Mouse (Mus musculus): Measurements from ENCODE around the gene Gm49333. TPM values are rescaled to one million over a fixed set of nuclear protein-coding genes. Genes with fewer than 3 reads are reported as not detected.
"Not testable (repeated sequence)": the region's sequence is repeated elsewhere in the genome, so short reads cannot be mapped to it uniquely, and the experiment has no call there.

The Gm49333 gene
- total RNA-seq, 1 experiment from 2014 or later, result not detected

GRCm38 (mm10) chr16:20621191-20621990 lies 10.0 kb downstream of the Gm49333 start, which contains the start of gene Camk2n2:
Camk2n2 (minus strand) TSS chr16:20621287.
- peak; percentile 12 to 37; a peak in 1 of 4 replicates for ATAC-seq (replicated peaks in 1 of 2; ENCODE audit: insufficient read depth in 1 of 2, low FRiP score in 2 of 2, low TSS enrichment in 1 of 2, low read depth in 1 of 2, poor library complexity in 2 of 2, severe bottlenecking in 2 of 2)

- peak; percentile 51 to 58 for ATAC-seq (replicated peaks in 1 of 2; ENCODE audit: insufficient read depth in 1 of 2, low FRiP score in 2 of 2, low TSS enrichment in 1 of 2, low read depth in 1 of 2, poor library complexity in 2 of 2, severe bottlenecking in 2 of 2)
Measured at GRCm38 (mm10) chr16:20621991-20622685, 10.7 kb downstream of the Gm49333 start.

DNA sequence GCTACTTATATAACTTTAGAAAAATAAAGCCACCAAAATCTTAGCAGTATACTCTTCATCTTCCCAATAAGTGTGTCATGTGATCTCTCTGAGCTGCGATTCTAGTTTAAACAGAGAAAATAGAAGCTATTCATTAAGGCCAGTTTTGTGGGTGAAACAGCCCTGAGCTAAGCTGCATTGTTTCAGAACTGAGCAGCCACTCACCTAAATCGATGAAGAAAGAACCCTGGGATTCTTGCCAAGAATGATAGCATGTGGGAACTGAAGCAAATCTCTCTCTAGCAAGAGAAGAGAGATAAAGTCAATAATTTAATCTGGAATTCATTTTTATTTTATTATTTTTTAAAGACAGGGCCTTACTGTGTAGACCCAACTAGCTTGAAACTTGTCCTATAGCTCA lies 11.8 kb downstream of the Gm49333 start:
- no peak for ATAC-seq (replicated peaks in 1 of 2; ENCODE audit: insufficient read depth in 1 of 2, low FRiP score in 2 of 2, low TSS enrichment in 1 of 2, low read depth in 1 of 2, poor library complexity in 2 of 2, severe bottlenecking in 2 of 2)

DNA sequence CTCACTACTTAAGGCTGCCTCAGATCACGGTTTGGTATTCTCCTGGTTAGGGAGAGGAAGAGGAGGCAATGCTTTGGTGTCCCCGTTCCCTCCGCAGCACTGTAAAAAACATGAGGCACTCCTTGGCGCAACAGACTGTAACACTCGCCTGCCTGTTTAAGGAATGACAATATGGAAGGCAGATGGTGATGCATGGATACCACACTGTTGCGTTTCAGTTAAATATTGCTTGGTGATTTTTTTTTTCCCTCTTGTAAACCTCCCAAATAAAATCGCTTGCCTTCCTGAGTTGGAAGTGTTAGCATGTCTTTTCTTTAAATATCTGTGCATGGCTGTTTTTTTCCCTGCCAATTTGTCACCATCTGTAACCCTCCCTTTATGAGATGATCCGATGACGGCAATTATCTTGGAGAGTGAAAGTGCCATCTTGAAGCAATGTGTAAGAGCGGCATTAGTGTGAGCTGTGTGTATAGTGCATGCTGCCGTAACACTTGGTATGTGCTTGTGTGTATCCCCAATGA lies 17.5 kb downstream of the Gm49333 start:
- no peak for ATAC-seq (replicated peaks in 1 of 2; ENCODE audit: insufficient read depth in 1 of 2, low FRiP score in 2 of 2, low TSS enrichment in 1 of 2, low read depth in 1 of 2, poor library complexity in 2 of 2, severe bottlenecking in 2 of 2)

GRCm38 (mm10) chr16:20629731-20630634 lies 18.6 kb downstream of the Gm49333 start, which contains the start of gene Ece2:
Ece2 (plus strand) TSS chr16:20629828.
- ATAC-seq (replicated peaks in 1 of 2; ENCODE audit: insufficient read depth in 1 of 2, low FRiP score in 2 of 2, low TSS enrichment in 1 of 2, low read depth in 1 of 2, poor library complexity in 2 of 2, severe bottlenecking in 2 of 2), result peak; percentile 7 to 48; a peak in 2 of 4 replicates

- no peak for ATAC-seq (replicated peaks in 1 of 2; ENCODE audit: insufficient read depth in 1 of 2, low FRiP score in 2 of 2, low TSS enrichment in 1 of 2, low read depth in 1 of 2, poor library complexity in 2 of 2, severe bottlenecking in 2 of 2)
Measured at GRCm38 (mm10) chr16:20637410-20637809, 26.0 kb downstream of the Gm49333 start.

- no peak for ATAC-seq (replicated peaks in 1 of 2; ENCODE audit: insufficient read depth in 1 of 2, low FRiP score in 2 of 2, low TSS enrichment in 1 of 2, low read depth in 1 of 2, poor library complexity in 2 of 2, severe bottlenecking in 2 of 2)
Measured at GRCm38 (mm10) chr16:20638367-20638766, 27.0 kb downstream of the Gm49333 start.

GRCm38 (mm10) chr16:20642161-20642560 lies 30.8 kb downstream of the Gm49333 start:
- peak; percentile 70 to 72; a peak in 3 of 4 replicates for ATAC-seq (replicated peaks in 1 of 2; ENCODE audit: insufficient read depth in 1 of 2, low FRiP score in 2 of 2, low TSS enrichment in 1 of 2, low read depth in 1 of 2, poor library complexity in 2 of 2, severe bottlenecking in 2 of 2)

- ATAC-seq (replicated peaks in 1 of 2; ENCODE audit: insufficient read depth in 1 of 2, low FRiP score in 2 of 2, low TSS enrichment in 1 of 2, low read depth in 1 of 2, poor library complexity in 2 of 2, severe bottlenecking in 2 of 2), result no peak
Measured at GRCm38 (mm10) chr16:20643911-20644310, 32.5 kb downstream of the Gm49333 start.

DNA sequence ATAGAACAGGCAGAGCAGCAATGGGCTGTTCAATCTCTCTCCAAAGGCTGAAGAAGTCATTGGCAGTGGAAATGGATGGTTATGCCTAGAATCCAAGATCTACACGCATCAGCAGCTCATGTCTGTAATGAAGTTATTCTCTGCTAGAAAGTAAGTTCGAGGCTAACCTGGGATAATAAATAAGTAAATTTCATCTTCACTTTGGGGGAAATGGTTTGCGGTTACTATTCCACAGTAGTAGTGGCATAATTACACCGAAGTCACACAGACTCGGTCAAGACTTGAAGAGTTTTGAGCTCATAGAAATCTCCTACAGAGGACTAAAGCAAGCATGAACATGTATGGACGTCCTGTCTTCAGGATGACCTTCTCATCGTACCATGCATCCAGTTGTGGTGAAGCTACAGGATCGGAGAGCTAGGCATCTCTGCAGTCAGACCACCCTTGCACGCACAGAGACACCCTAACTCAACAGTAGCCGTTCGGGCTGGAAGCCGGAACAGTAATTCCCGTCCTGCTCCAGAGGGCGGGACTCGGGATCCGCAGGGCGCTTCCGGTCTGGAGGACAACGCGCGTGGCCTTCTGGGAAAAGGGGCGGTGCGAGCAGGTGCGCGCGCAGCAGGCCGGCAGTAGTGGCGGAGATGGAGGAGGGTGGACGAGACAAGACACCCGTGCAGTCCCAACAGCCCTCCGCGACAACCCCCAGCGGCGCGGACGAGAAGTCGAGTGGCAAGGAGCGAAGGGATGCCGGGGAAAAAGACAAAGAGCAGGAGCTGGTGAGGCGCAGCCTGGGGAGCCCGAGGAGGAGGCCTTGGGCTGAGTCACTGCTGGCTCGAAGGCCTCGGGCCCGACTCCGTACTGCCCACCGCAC lies 39.9 kb downstream of the Gm49333 start, which contains the start of gene Psmd2:
Gene Psmd2, plus strand, starts transcription at position 577 of the 871 bp plus-strand sequence.
- peak; percentile 80 to 98 for ATAC-seq (replicated peaks in 1 of 2; ENCODE audit: insufficient read depth in 1 of 2, low FRiP score in 2 of 2, low TSS enrichment in 1 of 2, low read depth in 1 of 2, poor library complexity in 2 of 2, severe bottlenecking in 2 of 2)

- no peak for ATAC-seq (replicated peaks in 1 of 2; ENCODE audit: insufficient read depth in 1 of 2, low FRiP score in 2 of 2, low TSS enrichment in 1 of 2, low read depth in 1 of 2, poor library complexity in 2 of 2, severe bottlenecking in 2 of 2)
Measured at GRCm38 (mm10) chr16:20651947-20652310, 40.5 kb downstream of the Gm49333 start.

- no peak for ATAC-seq (replicated peaks in 1 of 2; ENCODE audit: insufficient read depth in 1 of 2, low FRiP score in 2 of 2, low TSS enrichment in 1 of 2, low read depth in 1 of 2, poor library complexity in 2 of 2, severe bottlenecking in 2 of 2)
Measured at GRCm38 (mm10) chr16:20653315-20653714, 41.9 kb downstream of the Gm49333 start.

DNA sequence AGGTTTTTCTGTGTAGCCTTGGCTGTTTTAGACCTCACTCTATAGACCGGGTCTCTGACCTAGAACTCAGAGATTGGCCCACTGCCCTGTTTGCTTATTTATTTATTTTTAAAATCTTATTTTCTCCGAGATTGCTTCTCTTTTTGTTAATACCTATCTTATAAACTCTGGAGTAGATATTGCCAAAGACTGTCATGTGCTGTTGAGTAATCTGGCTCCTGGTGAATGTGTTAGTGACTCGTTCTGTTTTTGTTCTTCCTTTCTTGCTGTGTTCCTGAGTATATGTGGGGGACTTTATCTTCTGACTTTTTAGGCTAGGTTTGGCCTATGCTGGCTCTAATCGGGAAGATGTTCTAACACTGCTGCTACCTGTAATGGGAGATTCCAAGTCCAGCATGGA lies 46.3 kb downstream of the Gm49333 start:
- no peak for ATAC-seq (replicated peaks in 1 of 2; ENCODE audit: insufficient read depth in 1 of 2, low FRiP score in 2 of 2, low TSS enrichment in 1 of 2, low read depth in 1 of 2, poor library complexity in 2 of 2, severe bottlenecking in 2 of 2)

DNA sequence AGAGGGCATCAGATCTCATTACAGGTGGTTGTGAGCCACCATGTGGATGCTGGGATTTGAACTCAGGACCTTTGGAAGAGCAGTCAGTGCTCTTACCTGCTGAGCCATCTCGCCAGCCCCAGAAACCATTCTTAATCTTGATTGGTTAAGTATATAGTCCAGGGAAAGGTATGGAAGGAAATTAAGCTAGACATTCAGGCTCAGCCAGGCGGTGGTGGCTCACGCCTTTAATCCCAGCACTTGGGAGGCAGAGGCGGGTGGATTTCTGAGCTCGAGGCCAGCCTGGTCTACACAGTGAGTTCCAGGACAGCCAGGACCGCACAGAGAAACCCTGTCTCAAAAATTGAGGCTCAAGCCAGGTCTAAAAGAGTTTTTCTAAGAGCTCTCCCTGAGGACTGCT lies 56.6 kb downstream of the Gm49333 start, which contains the start of gene Eif4g1:
Gene Eif4g1, plus strand, starts transcription at position 301 of the 400 bp plus-strand sequence.
- not testable (repeated sequence) for ATAC-seq (replicated peaks in 1 of 2; ENCODE audit: insufficient read depth in 1 of 2, low FRiP score in 2 of 2, low TSS enrichment in 1 of 2, low read depth in 1 of 2, poor library complexity in 2 of 2, severe bottlenecking in 2 of 2)

DNA sequence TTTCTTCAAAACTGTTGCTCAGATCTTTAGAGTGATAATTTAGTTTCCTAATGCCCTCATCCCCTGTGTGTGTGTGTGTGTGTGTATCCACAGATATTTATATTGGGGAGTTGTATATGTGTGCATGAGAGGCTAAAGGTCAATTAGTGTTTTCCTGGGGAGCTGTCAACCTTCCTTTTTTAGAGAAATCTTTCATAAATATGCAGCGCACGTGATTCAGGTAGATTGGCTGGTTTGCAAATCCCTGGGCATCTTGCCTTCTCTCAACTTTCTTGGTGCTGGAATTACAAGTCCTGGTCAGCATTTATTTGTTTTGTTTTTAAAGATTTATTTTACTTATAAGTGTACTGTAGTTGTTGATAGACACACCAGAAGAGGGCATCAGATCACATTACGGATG lies 58.9 kb downstream of the Gm49333 start:
- no peak for ATAC-seq (replicated peaks in 1 of 2; ENCODE audit: insufficient read depth in 1 of 2, low FRiP score in 2 of 2, low TSS enrichment in 1 of 2, low read depth in 1 of 2, poor library complexity in 2 of 2, severe bottlenecking in 2 of 2)

DNA sequence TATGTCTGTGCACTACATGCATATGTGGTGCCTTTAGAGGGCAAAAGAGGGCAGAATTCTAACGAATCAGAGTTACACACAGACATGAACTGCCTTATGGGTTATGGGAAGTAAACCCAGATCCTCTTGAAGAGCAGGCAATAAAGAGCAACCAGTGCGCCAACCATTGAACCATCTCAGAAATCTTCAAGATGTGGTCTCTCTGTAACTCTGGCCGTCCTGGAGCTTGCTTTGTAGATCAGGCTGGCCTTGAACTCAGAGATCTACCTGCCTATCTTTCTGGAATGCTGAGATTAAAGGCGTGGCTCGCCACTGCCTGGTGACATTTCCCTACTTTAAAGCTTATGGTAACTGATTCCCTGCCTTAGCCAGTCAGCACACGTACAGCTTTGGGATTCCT lies 60.5 kb downstream of the Gm49333 start:
- no peak for ATAC-seq (replicated peaks in 1 of 2; ENCODE audit: insufficient read depth in 1 of 2, low FRiP score in 2 of 2, low TSS enrichment in 1 of 2, low read depth in 1 of 2, poor library complexity in 2 of 2, severe bottlenecking in 2 of 2)
